Mouse (Mus musculus) spleen, embryonic (tissue): Measurements from ENCODE around the gene Dhh.

Source experiments
- CTCF ChIA-PET: fragments of 350-600 bp; sonication (Branson Sonifier 250); formaldehyde crosslinking; loops from one replicate; lab custom pipeline; 2022; lab: Charles Lee

Dhh gene

DNA sequence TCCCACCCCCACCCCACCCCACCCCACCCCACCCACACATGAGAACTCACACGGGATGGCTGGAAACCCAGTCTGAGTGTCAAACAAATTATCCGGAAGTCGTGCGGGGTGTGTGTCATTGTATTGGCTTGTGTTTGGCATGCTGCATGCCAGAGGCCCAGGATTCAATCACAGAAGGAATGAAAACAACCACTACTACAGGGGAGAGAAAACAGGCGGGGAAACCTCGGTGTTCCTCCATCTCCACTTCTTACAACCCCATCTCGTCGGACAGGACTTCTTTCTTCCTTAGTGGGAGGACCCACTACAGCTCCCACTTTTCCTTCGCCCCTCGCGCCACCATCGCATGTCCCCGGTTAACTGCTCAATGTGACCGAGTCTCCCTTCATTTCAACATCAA, 18.8 kb upstream of the Dhh start:
- CTCF ChIA-PET, result interaction anchor here (0.7 to 1.3 kb wide), 3 partner anchors 37 to 79 kb away, joined by 3 to 11 read pairs (median 4); partner anchors contain the start of genes Gm49450 and Tuba1a

DNA sequence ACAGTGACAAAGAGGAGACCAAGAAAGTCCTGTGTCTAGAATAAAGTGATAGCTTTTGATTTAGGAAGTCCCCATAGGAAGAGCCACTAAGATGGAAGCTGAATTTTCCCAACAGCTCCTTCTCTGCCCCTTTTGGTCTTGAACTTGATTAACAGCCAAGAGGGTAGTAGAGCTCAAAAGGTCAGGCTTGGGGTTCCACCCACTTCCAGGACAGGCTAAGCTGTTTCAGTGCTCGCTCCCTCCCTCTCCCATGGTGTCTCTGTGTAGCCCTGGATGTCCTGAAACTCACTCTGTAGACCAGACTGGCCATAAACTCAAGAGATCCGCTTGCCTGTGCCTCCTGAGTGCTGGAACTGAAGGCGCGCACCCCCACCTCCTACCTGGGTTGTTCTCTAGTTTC, 17.7 kb upstream of the Dhh start:
- CTCF ChIA-PET, result no interaction called here

DNA sequence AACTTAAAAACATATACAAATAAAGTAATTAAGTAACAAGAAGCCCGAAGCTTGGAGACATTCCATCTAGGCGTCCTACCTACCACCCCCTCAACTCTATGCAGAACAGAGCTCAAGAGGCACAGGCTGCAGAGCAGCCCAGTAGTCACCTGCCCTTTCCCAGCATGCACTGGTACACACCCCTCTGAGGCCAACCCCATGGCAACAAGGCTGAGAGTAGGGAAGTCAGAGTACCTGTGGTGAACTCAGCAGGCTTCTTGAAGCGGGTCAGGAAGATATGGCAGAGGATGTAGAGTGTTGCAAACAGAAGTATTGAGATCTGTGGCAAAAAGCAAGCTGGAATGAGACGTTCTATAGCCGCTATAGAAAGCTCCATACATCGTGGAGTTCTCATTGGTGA, 16.6 kb upstream of the Dhh start:
- CTCF ChIA-PET, result no interaction called here

DNA sequence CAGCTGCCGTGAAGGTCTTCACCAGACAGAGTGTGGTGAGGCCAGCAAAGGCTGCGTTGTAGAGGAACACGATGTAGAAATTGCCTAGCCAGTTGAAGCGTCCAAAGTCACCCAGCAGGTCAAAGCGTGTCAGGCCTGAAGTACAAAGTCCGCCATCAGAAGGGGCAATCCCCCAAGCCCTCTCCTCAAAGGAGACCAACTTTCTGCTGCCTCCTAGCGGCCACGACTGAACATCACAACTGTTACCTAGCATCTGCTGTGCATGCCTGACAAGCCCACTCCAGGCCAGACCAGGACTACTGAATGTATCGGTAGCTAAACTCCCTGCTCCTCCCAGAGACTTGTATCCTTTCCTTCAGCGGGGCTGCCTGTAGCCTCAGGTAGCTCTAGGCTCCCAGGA, 6.4 kb upstream of the Dhh start:
- CTCF ChIA-PET, result no interaction called here

DNA sequence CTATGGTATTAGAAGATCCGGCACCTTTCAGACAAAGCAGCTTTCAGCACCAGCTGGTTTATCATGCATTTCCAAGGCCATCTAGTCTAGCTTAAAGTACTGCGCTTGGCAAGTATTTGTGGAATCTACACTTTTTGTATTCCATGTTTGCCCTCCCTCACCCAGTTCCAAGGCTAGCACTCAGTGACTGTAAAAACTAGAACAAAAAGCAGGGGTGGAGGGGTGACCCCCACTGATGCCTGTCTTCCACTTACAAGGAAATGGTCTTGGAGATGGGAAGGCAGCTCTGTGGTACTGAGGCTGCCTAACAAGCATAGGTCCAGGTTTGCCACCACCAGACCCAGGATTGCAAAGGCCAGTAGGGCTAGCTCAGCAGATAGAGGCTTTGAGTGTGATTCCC, 4.3 kb upstream of the Dhh start:
- CTCF ChIA-PET, result no interaction called here

DNA sequence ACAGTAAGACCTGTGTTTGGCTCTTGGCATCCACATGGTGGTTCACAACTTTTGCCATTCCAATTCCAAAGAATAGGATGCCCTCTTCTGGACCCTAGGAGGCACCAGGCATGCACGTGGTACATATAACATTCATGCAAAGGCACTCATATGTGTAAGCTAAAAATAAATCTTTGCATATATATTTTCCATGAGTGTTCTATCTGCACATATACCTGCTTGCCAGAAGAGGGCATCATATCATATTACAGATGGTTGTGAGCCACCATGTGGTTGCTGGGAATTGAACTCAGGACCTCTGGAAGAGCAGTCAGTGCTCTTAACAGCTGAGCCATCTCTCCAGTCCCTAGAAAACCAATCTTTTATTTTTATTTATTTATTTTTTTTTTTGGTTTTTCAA, 3.2 kb upstream of the Dhh start:
- CTCF ChIA-PET, result no interaction called here

DNA sequence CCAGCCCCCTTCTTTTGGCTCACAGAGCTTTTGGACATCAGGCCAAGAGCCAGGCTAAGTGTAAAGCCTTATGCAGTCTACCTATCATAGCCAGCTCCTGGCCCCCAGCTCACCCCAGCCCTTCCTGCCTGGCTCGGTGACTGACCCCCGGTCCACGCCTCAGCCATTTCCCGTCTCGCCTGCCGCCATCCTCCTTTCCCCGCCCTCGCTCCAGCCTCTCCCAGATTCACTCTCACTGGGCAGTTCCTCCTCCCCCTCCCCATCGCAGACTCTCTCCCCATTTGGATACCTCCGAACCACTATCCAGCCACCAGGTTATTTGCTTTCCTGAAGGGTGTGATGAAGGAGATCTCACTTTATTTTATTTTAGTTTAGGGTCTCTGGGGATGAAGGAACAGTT, 845 bp downstream of the Dhh start:
- CTCF ChIA-PET, result no interaction called here

DNA sequence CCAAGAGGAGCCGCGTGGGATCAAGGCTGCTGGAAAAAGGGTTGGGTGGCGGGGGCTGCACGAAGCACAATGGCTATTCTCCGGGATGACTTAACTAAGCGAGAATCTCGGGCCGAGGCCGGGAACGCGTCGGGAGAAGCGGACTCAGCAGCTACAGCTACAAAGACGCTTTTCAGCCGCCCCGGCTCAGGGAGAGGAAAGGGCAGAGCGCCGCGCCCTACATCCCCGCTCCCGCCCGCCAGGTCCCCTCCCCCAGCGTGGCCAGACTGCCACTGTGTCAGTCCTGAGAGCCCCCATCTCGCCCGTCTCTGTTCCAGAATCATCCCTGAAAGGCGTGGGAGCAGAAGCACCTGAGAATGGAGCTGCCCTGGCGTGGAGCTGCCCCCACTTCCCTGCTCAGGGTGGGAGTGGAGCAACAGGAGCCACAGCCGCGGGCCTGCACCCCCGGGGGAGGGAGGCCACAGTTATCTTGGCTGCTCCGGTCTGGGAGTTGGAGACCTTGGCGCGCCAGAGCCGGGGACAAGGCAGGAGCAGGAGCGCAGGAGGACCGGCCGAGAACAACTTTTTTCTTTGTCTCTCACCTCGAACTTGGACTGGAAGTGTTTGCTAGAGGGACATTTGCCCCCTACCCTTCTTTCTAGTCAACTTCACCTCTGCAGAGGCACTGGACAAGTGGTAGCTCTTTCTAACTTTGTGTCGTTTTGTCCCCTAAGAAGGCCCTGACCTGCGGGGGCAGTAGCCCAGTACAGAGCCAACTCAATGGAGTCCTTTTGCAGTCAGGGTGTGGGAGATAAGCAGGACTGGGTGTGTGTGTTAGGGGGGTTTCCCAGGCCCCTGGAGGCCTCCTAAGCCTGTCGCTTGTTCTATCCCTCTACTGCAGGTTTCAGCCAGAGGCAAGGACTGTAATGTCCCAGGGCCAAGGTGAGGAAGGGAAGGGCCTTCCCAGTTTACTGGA, 2.4 kb downstream of the Dhh start:
- CTCF ChIA-PET, result interaction anchor here (0.9 kb wide), 1 partner anchor 133 kb away, joined by 4 read pairs; no protein-coding TSS in a partner anchor

DNA sequence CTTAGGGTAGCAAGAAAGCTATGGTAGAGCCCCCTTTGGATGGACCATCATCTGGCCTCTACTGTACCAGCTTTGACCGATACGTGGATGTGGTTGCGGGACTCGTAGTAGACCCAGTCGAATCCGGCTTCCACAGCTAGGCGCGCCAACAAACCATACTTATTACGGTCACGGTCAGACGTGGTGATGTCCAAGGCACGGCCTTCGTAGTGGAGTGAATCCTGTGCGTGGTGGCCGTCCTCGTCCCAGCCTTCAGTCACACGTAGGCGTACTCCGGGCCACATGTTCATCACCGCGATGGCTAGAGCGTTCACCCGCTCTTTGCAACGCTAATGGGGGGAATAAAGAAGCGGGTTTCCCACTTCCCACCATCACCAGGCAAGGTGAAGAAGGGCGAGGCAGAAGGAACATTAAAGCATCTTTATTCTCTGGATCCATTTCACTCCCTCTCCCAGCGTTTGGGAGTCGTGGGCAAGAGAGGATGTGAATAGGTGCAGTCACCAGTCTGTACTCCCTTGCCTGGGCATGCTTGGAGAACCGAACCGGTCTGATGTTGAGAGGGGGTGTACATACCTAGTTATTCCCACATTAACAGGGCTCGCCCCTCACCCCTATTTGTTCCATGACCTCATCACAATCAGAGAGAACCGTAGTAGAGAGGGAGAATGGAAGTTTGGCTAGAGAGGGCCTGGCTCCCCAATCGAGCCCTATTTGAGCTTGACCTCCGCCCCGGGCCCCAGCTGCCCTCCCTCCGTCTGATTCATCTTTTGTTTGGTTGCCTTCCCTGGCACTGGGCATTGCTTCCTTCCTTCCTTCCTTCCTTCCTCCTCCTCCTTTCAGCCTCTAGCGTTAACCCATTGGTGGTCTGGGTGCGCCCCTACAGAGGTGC, 3.4 kb downstream of the Dhh start:
- CTCF ChIA-PET, result no interaction called here

DNA sequence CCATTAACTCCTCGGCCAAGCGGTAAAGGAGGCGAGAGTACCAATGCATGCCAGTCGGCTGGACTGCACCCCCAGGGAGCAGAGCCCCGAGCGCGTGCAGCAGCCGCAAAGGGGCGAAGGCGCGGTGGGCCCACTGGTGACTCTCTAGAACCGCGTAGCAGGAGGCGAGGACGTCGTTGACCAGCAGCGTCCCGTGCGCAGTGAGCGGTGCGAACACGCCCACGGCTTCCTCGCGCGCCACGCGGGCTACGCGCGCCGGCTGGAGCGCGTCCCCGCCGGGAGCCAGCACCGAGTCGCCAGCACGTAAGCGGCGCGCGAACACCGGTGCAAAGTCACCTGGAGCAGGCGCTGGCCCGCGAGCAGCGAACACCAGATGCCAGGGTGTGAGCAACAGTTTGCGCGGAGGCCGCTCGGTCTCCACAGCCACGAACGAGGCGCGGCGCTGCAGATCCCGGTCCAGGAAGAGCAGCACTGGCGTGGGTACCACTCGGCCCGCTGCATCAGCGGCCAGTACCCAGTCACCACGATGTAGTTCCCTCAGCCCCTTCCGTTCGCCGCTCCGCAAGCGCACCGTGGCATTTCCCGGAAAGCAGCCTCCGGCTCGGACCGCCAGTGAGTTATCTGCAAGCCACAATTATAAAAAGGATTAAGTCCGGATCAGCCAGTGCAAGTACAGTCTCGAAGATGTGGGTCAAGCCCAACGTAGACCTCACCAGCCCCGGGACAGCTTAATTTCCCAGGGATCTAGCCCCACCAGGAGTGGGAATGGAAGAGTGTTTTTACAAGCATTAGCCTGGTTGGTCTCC, 4.2 kb downstream of the Dhh start, which contains the start of gene Rhebl1:
Gene Rhebl1, minus strand, starts transcription at position 601 of the 806 bp plus-strand sequence.
- CTCF ChIA-PET, result no interaction called here

DNA sequence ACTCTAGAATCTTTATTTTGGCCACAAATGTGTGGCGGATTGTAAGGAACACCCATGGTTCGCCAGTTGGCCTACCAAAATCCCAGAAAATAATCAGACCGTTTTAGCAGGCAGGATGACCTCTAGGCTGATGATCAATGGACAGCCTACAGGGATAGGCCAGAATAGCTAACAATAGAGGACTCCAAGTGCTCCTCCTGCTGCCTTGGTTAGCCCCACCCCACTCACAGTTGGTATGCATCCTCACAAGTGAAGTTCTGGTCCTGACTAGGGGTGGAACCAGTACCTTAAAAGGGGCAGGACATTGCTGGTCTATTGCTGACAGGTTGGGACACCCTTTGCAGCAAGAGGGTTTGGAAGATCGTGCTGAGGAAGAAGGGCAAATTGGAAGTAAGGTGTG, 5.3 kb downstream of the Dhh start:
- CTCF ChIA-PET, result interaction anchor here (0.7 kb wide), 1 partner anchor 99 kb away, joined by 3 read pairs; no protein-coding TSS in a partner anchor

DNA sequence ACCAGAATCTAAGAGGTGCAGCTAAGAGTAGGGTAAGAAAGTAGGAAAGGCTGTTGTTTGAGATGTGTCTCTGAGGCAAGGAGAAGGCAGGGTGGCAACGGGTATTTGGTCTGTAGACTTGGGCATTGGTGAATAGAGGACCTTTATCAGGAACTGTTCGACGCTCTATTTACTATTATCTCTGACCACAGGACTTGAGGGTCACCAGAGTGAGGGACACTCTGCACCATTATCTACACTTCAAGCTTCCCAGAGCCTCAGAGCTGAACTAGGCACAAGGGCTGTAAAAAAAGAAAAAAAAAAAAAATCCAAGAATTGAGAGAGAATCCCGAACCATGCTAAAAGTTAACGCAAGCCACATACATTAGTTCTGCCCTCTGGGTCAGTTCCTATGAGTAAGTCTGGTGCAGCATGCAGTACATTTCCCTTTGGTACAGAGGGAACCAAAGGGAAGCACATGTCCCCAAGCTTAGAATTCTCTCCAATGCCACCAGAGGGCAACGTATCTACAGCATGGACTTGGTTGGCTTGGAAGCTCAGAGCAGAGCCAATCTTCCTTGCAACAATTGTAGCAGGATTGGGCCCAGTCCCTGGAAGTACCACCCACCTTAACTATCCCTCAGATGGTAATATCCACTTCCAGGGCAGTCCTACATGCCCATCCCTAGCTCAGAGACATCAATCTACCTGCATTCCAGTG, 6.3 kb downstream of the Dhh start:
- CTCF ChIA-PET, result interaction anchor here (0.6 to 1.4 kb wide), 5 partner anchors 14 to 274 kb away, joined by 3 to 10 read pairs (median 4); no protein-coding TSS in a partner anchor

DNA sequence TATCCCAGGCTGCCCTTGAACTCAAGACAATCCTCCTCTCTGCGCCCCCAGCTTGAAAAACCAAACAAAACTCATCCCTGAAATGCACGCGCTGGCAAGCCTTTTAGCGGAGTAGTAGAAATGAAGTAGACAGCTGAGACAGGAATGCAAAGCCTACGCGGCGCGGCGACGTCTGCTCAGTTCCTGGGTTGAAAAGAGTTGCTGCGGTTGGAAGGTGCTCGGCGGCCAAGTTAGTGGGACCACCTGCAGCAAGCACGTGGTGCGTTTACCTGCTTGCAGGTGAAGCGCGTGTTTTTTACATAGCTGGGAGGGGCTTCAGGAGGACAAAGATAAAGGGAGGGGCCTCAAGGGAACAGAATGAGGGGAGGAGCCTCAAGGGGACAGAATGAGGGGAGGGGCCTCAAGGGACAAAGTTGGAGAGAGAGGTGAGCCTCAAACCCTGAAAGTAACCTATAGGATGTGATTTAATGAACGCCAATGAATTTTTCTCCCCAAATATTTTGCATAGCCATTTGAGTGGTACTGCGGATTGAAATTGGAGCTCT, 7.1 kb downstream of the Dhh start:
- CTCF ChIA-PET, result interaction anchor here (0.9 to 1.4 kb wide), 4 partner anchors 13 to 103 kb away, joined by 3 to 10 read pairs (median 4); no protein-coding TSS in a partner anchor

DNA sequence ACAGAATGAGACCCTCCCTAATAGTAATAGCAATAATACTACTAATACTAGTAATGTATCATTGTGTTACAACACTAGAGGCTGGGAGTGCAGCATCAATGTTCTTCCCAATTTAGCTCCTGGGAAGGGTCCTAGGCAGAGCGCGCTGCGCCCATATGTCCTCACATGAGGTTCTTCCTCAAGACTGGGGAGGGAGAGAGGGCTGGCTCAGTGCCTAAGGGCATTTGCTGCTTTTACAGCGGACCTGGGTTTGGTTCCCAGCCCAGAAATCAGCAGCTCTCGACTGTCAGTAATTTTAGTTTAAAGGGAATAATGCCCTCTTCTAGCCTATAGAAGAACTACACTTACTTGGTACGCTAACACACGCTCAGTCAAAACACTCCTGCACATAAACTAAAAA, 10.8 kb downstream of the Dhh start:
- CTCF ChIA-PET, result no interaction called here

DNA sequence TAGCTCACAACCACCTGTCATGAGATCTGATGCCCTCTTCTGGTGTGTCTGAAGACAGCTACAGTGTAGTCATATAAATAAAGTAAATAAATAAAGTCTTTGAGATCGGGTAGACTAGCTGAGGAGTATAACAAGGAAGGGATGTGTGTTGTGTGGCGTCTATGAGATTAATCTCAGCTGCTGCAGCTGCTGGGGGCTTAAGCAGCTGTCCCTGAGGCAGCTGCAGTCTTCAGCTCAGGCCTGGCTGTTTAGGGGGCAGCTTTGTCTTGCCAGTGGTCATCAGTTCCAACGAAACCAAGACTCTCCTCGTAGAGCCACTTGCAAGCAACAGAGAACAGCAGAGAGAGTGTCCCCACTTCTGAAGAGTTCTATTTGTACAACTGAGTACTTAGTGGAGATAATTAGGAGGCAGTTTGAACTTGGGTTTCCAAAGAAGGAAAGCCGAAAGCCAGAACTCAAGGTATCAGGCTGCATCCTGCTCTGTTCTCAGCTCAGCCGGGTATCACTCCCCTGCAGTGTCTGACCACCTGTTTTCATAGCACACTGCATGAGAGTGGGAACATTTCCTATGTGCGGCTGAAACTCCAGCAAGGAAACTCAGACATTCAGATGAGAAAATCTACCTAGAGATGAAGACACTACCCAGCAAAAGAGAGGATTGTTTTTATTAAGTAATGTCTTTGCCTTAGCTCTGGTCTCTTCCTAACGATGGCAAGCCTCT, 11.5 kb downstream of the Dhh start:
- CTCF ChIA-PET, result no interaction called here

DNA sequence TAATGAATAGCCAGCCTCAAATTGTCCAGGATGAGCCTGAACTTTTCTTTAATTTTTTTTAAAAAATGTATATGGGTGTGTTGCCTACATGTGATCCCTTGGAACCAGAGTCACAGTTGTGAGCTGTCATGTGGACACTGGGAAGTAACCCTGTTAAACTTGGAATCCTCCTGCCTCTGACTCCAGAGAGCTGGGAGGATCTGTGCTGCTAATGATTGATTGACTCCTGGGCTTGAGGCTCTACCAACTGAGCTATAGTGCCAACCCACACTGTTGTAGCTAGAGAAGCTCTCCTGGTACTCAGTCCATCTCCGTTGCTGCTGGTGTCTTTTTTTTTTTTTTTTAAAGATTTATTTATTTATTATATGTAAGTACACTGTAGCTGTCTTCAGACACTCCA, 14.2 kb downstream of the Dhh start:
- CTCF ChIA-PET, result no interaction called here

DNA sequence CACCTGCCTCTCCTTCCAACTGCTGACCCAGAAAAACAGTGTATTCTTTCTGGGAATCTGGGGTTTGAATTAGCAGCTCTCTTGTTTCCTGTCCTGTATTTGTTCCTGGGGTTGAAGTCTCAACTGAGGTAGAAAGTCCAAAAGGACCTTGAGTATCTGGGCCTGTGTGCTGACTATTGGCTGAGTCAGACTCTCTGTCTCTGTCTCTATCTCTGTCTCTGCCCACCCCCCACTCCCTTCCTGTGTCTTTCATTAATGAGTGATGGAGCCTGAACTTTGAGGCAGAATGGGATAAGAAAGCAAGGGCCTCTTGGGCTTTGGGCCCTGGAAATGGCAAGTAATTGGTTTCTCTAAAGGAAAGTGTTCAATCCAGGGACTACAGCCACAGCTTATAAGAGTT, 14.7 kb downstream of the Dhh start:
- CTCF ChIA-PET, result no interaction called here

DNA sequence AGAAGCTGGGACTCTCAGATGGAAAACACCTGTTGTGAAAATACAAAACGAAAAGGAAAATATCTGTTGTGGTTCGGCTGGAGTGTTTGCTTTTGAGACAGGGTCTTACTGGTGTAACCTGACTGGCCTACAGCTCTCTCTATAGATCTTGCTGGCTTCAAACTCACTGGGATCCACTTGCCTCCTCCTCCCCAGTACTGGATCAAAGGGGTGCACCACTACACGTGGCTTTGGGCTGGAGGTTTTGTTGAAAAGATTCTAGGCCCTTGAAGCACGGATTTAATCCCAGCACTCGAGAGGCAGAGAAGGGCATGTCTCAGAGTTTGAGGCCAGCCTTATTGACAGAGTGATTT, 16.7 kb downstream of the Dhh start:
- CTCF ChIA-PET, result interaction anchor here (0.8 kb wide), 1 partner anchor 506 kb away, joined by 4 read pairs; no protein-coding TSS in a partner anchor

DNA sequence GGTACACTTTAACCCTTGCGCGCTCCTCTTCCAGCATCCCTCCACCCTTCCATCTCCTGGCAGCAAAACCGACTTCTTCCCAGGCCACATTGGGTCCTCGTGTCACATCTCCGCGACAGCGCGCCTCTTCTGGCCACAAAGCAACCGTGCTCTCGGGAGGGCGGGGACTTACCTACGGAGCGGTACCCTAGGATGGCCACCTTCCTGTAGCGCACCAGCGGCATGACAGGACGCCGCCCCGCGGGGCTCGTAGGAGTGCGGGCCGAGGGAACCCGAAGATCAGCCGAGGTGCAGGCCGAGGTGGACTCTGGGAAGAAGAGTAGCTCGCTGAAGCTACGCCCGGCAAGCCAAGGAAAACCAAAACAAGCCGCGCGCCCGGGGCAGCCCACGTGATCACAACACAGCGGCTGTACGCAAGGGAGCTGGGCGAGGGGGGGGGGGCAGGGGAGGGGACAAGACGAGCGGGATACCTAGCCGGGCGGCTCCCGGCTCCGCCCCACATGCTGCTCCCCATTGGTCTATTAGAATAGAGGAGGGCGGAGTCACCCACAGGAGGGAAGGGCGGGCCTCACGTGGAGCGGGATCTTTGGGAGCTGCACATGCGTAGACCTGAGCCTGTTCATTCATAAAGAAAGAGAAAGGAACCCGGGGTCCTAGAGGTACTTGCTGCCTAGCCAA, 17.2 kb downstream of the Dhh start:
- CTCF ChIA-PET, result interaction anchor here (0.8 kb wide), 1 partner anchor 506 kb away, joined by 4 read pairs; no protein-coding TSS in a partner anchor
